28 mouse cellular contexts compared by ENCODE assay signal in genomic region chr6:24122632-24123031, GRCm38 (mm10). TPM values are rescaled to one million over a fixed set of nuclear protein-coding genes. Genes with fewer than 3 reads are reported as not detected.
"Had no signal": no experiment of that assay in that cellular context is flagged by ENCODE, and none has a peak within 500 bp of the region (broad histone marks: within the 10 kb centered on the region; RNA-seq: fewer than 3 reads in every experiment).

No protein-coding gene starts in this region.

- H3K4me3 ChIP-seq: gastrocnemius, adult 2 months; heart, embryonic 13.5 days; heart, embryonic 15.5 days; hindbrain, embryonic 13.5 days; hindbrain, embryonic 15.5 days; left cerebral cortex, adult 2 months; limb, embryonic 10.5 days; limb, embryonic 12.5 days; liver, embryonic 13.5 days; liver, embryonic 15.5 days had no signal

- H3K4me1 ChIP-seq: heart, embryonic 13.5 days; heart, embryonic 15.5 days; hindbrain, embryonic 13.5 days; hindbrain, embryonic 15.5 days; limb, embryonic 10.5 days; limb, embryonic 12.5 days; liver, embryonic 13.5 days; liver, embryonic 15.5 days had no signal

- H3K27me3 ChIP-seq: heart, embryonic 13.5 days; heart, embryonic 15.5 days; hindbrain, embryonic 13.5 days; hindbrain, embryonic 15.5 days; limb, embryonic 12.5 days; liver, embryonic 13.5 days; liver, embryonic 15.5 days had no signal

- ATAC-seq: hindbrain, postnatal 0 days; intestine, embryonic 16.5 days had no signal

- H3K36me3 ChIP-seq: heart, embryonic 13.5 days; heart, embryonic 15.5 days; hindbrain, embryonic 13.5 days; hindbrain, embryonic 15.5 days; limb, embryonic 10.5 days; limb, embryonic 12.5 days; liver, embryonic 13.5 days; liver, embryonic 15.5 days had no signal

- H3K9ac ChIP-seq: heart, embryonic 13.5 days; heart, embryonic 15.5 days; hindbrain, embryonic 13.5 days; hindbrain, embryonic 15.5 days; limb, embryonic 12.5 days; liver, embryonic 13.5 days; liver, embryonic 15.5 days had no signal

- H3K9me3 ChIP-seq: heart, embryonic 13.5 days; heart, embryonic 15.5 days; hindbrain, embryonic 13.5 days; hindbrain, embryonic 15.5 days; limb, embryonic 10.5 days; limb, embryonic 12.5 days; liver, embryonic 13.5 days; liver, embryonic 15.5 days had no signal

- DNase-seq: gastrocnemius, adult 2 months; gastrocnemius, postnatal 10 days; gastrocnemius, postnatal 25 days; heart, adult 18-20 months; heart, postnatal 14 days; heart, postnatal 36 days; kidney, adult 11 months; kidney, adult 2 months; kidney, postnatal 14 days; kidney, postnatal 36 days; layer of hippocampus, adult 9-11 months; layer of hippocampus, postnatal 36 days; liver; liver, embryonic 13.5 days had no signal

- H3K4me2 ChIP-seq: heart, embryonic 11.5 days; heart, embryonic 13.5 days; heart, embryonic 15.5 days; hindbrain, embryonic 13.5 days; hindbrain, embryonic 15.5 days; limb, embryonic 12.5 days; liver, embryonic 11.5 days; liver, embryonic 13.5 days; liver, embryonic 15.5 days had no signal

- H3K27ac ChIP-seq: gastrocnemius, adult 2 months; heart, embryonic 13.5 days; heart, embryonic 15.5 days; hindbrain, embryonic 13.5 days; hindbrain, embryonic 15.5 days; hindbrain, postnatal 0 days; kidney, postnatal 0 days; left cerebral cortex, adult 2 months; limb, embryonic 10.5 days; limb, embryonic 12.5 days; liver, embryonic 13.5 days; liver, embryonic 15.5 days had no signal

RNA-seq across cellular contexts. Expression of gene Slc13a1, which starts 45.3 kb away (rescaled TPM):
- polyA plus RNA-seq: heart, embryonic 15.5 days; limb, embryonic 10.5 days; limb, embryonic 12.5 days; limb, embryonic 14.5 days; liver, embryonic 11.5 days; liver, embryonic 13.5 days had no signal
